Mouse (Mus musculus) Muller cell, postnatal 12 days (primary cell): ENCODE results near the gene Btf3.
A peak's percentile ranks its signal among the peaks of the same experiment; 100 is the strongest.

ENCODE experiments used
- DNase-seq: peaks from one replicate; pipeline ENCODE4 v3.0.0-alpha.2; 2015; ENCODE audit errors: inconsistent ontology term

The Btf3 gene

GRCm38 (mm10) chr13:98316480-98317245 is at the start of gene Btf3:
Btf3 (minus strand) TSS chr13:98317006.
- peak; percentile 97 for DNase-seq

- DNase-seq: peak; percentile 74
Observed at GRCm38 (mm10) chr13:98365766-98366421, 49.1 kb upstream of the Btf3 start.

- DNase-seq: peak; percentile 49
Observed at GRCm38 (mm10) chr13:98365081-98365480, 48.3 kb upstream of the Btf3 start.

GRCm38 (mm10) chr13:98363046-98363445 is 46.2 kb upstream of the Btf3 start:
- no peak for DNase-seq

- DNase-seq: no peak
Observed at GRCm38 (mm10) chr13:98361161-98361560, 44.4 kb upstream of the Btf3 start.

- DNase-seq: no peak
Observed at GRCm38 (mm10) chr13:98360391-98360790, 43.6 kb upstream of the Btf3 start.

GRCm38 (mm10) chr13:98359337-98359736 is 42.5 kb upstream of the Btf3 start:
- DNase-seq: no peak

GRCm38 (mm10) chr13:98358424-98359181 is 41.8 kb upstream of the Btf3 start:
- DNase-seq: peak; percentile 42

- no peak for DNase-seq
Observed at GRCm38 (mm10) chr13:98357433-98358423, 40.9 kb upstream of the Btf3 start.

- DNase-seq: no peak
Observed at GRCm38 (mm10) chr13:98356973-98357425, 40.2 kb upstream of the Btf3 start.

GRCm38 (mm10) chr13:98356176-98356972 is 39.6 kb upstream of the Btf3 start:
- peak; percentile 49 for DNase-seq

- DNase-seq: peak; percentile 42
Observed at GRCm38 (mm10) chr13:98355559-98356111, 38.8 kb upstream of the Btf3 start.

- peak; percentile 54 for DNase-seq
Observed at GRCm38 (mm10) chr13:98354871-98355558, 38.2 kb upstream of the Btf3 start.

- DNase-seq: peak; percentile 78
Observed at GRCm38 (mm10) chr13:98354090-98354801, 37.4 kb upstream of the Btf3 start, which contains the start of gene Foxd1. Foxd1 (plus strand) TSS chr13:98354242.

- no peak for DNase-seq
Observed at GRCm38 (mm10) chr13:98353709-98354089, 36.9 kb upstream of the Btf3 start.

GRCm38 (mm10) chr13:98352381-98352975 is 35.7 kb upstream of the Btf3 start:
- DNase-seq: no peak

- no peak for DNase-seq
Observed at GRCm38 (mm10) chr13:98351527-98351926, 34.7 kb upstream of the Btf3 start.

- DNase-seq: no peak
Observed at GRCm38 (mm10) chr13:98349491-98349890, 32.7 kb upstream of the Btf3 start.
